Mouse (Mus musculus) Muller cell, postnatal 12 days (primary cell): ENCODE data around the gene Iah1.

ENCODE experiments used
- DNase-seq: peaks from one replicate; pipeline ENCODE4 v3.0.0-alpha.2; 2015; ENCODE audit errors: inconsistent ontology term

Gene Iah1

GRCm38 (mm10) chr12:21364624-21365435, 48.6 kb downstream of the Iah1 start:
- no peak for DNase-seq

- no peak for DNase-seq
Observed at GRCm38 (mm10) chr12:21368376-21369086, 52.3 kb downstream of the Iah1 start.

- DNase-seq, result no peak
Observed at GRCm38 (mm10) chr12:21369087-21369410, 52.9 kb downstream of the Iah1 start.

- peak; percentile 14 for DNase-seq
Observed at GRCm38 (mm10) chr12:21370035-21370611, 53.9 kb downstream of the Iah1 start.

DNA sequence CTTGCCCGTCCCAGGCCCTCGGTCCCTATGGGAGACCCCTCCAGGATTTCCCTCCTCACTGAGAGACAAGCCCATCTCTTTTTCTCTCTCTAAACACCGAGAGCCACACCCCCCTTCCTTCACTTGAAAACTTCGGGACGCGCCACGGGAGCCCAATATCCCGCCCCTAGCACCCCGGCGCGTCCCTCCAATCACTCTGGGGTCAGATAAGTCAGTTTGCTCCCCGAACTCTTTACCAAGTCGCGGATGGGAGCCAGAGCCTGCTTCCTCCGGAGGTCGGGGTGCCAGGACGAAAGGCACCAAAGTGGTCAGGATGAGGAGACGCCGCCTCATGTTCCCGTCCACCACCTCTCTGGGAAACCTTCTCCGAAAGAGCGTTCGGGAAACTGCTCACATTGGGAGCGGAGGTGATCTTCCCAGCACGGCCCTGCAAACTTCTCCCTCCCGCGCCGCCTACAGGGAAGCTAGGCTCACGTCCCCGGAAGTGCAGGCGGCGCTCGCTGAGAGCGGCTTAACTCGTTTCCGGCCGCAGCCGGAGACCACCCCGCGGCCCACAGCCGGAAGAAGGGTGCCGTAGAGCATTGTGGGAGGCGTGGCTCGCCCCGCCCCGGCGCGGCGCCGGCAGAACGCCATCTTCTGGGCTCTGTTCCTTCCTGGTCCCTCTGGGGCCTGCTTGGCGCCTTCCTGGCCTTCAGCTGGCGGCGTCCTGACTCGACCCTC, 57.1 kb downstream of the Iah1 start, which contains the start of gene Adam17:
Gene Adam17, minus strand, starts transcription at position 533 of the 720 bp plus-strand sequence.
- peak; percentile 98 for DNase-seq
